Mouse (Mus musculus): ENCODE results near the gene Zfp316. TPM values are rescaled to one million over a fixed set of nuclear protein-coding genes. Genes with fewer than 3 reads are reported as not detected.

The Zfp316 gene
- total RNA-seq, 4 experiments from 2014 or later = 24.1 to 26.8 (median 24.5) TPM

GRCm38 (mm10) chr5:143235028-143235693 lies 34.7 kb downstream of the Zfp316 start, which contains the start of gene Zfp12:
Gene Zfp12 (plus strand): TSS chr5:143235163.
- DNase-seq (ENCODE audit: low spot score in 2 of 2) = peak; percentile 89 to 96

DNA sequence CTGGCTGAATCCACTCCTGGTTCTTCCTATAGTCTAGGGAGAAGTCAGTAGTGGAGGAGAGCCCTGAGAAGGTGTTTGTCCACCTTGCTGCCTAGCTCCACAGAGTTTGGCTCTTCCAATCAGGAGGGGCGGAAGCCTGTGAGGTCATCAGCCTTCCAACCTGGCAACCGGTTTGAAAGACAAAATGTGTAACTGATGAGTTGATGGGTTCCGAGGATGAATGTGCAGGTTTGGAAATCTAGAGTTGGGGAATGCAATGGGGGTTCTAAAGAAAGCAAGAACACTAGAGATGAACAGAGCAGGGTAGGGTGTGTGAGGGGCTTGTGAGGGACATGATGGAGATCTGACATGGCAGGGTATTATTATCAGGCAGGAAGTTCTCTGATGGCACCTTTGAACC lies 43.0 kb downstream of the Zfp316 start, which contains the start of gene Spdye4a:
TSS of gene Spdye4a (minus strand) at position 101 of the 400 bp plus-strand sequence.
- no peak for DNase-seq (ENCODE audit: low spot score in 2 of 2)

GRCm38 (mm10) chr5:143222287-143222686 lies 47.5 kb downstream of the Zfp316 start:
- no peak for DNase-seq (ENCODE audit: low spot score in 2 of 2)

GRCm38 (mm10) chr5:143220996-143221395 lies 48.8 kb downstream of the Zfp316 start:
- DNase-seq (ENCODE audit: low spot score in 2 of 2) = no peak

DNA sequence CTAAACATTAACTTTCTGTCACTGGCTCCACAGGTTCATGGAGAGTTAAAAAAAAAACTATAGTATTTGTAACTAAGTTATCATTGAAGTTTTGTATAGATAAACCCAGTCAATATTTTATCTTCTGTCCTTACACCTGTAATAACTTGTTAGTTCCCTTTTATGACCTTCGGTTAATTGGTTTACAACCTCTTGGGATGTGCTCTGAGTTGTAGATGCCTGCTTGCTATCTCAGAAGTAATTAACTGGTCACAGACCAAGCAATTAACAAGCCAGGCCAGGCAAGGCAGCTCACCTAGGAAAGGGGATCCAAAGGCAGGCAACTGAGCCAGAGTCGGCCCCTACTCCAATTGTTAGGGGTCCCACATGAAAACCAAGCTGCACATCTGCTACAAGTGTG lies 56.0 kb downstream of the Zfp316 start:
- DNase-seq (ENCODE audit: low spot score in 2 of 2) = no peak

DNA sequence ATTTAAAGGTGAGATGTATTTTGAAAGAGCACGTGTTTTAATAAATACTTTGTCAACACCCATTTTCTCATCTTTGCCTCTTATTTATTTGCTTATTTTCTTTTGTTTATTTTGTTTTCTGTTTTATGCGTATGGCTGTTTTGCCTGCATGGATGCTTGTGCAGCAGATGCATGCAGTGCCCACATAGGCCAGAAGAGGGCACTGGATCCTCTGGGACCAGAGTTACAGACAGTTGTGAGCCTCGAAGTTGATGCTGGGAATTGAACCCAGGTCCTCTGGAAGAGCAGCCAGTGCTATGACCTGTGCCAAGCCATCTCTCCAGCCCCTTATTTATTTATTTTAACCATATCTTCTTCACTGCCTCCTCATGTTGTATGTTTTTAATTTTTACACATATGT lies 64.8 kb downstream of the Zfp316 start:
- DNase-seq (ENCODE audit: low spot score in 2 of 2) = no peak

Other genes starting within 250 kb of the Zfp316 start
- gene Rnf216, start 157.0 kb downstream of the Zfp316 start, total RNA-seq (2022) = 10 to 100 TPM; 42.4 to 47.3 (median 45.2) TPM
- gene Olfr718-ps1, start 122.4 kb downstream of the Zfp316 start, total RNA-seq (2022) = under 1 TPM; 0.07 to 0.21 (median 0.14) TPM
- 10 to 100 TPM; 12.0 to 15.0 (median 13.5) TPM for gene Rbak, start 89.2 kb downstream of the Zfp316 start, total RNA-seq (2022)
- not detected for gene Spdye4b, start 89.0 kb downstream of the Zfp316 start, total RNA-seq (2022)
- gene Spdye4a, start 43.1 kb downstream of the Zfp316 start, total RNA-seq (2022) = not detected
- gene Zfp12, start 34.9 kb downstream of the Zfp316 start, total RNA-seq (2022) = 10 to 100 TPM; 26.9 to 31.8 (median 31.4) TPM
- gene Zfp853, start 23.6 kb upstream of the Zfp316 start, total RNA-seq (2022) = 1 to 10 TPM; 4.0 to 4.7 (median 4.3) TPM
- 10 to 100 TPM; 21.7 to 24.7 (median 23.3) TPM for gene E130309D02Rik, start 45.3 kb upstream of the Zfp316 start, total RNA-seq (2022)
- gene Zdhhc4, start 59.2 kb upstream of the Zfp316 start, total RNA-seq (2022) = 10 to 100 TPM; 43.1 to 44.4 (median 44.0) TPM
- 1 to 10 TPM; 3.1 to 4.6 (median 3.6) TPM for gene Grid2ip, start 87.3 kb upstream of the Zfp316 start, total RNA-seq (2022)
- 10 to 100 TPM; 32.1 to 39.5 (median 34.3) TPM for gene Kdelr2, start 133.8 kb upstream of the Zfp316 start, total RNA-seq (2022)
- gene Daglb, start 194.6 kb upstream of the Zfp316 start, total RNA-seq (2022) = 10 to 100 TPM; 33.6 to 41.6 (median 36.8) TPM